In the genomic region with DNA sequence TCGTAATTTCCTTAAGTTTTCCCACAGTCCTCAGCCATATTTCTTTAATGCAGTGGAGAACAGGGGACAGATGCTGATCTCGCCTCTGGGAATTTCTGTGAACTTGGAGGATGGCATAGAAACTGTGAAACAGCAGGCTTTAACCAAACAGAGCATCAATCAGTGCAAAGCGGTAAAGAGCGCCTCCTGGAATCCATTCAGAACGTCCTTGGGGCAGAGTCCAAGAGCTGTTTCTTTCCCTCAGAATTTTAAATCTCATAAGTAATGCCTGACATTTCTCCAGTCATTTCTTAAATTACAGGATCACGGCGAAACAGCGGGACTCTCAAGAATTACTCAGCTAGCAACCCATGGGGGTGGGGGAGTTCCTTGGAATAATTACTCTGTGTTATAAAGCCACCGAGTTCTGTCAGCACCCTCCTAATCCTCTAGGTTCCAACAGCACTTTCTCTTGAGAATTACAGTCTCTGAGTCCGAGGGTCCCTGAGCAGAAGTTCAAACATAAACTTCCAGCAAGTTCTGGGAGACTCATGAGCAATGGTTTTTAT, we compare ENCODE assay signal across 12 mouse cellular contexts.
DNase-seq lines count a peak whose midpoint lies in the region; ATAC-seq and TF ChIP-seq lines count a peak whose summit lies in the region.
"Had no signal": no experiment of that assay in that cellular context is flagged by ENCODE, and none has a peak within 500 bp of the region (broad histone marks: within the 10 kb centered on the region; RNA-seq: fewer than 3 reads in every experiment).

No protein-coding gene starts in this region.

- no peaks in the 10 kb centered on the region for H3K27me3 ChIP-seq in intestine, postnatal 0 days (replicated peaks; ENCODE audit: control insufficient read depth, insufficient read depth, low read length)
- H3K27me3 ChIP-seq in midbrain, embryonic 16.5 days (ENCODE audit: control insufficient read depth, insufficient read depth, low read depth, low read length), result no peaks in the 10 kb centered on the region
- H3K27me3 ChIP-seq: CH12.LX had no signal

- WGBS in intestine, postnatal 0 days, result 31% methylated on average over 10 of the region's 10 CpGs
- 29% methylated on average over 10 of the region's 10 CpGs for WGBS in midbrain, embryonic 16.5 days

- H3K4me2 ChIP-seq in intestine, postnatal 0 days (replicated peaks; ENCODE audit: low read depth), result no peak overlapping the region; the same call in 1 of the 2 replicates
- no peak overlapping the region for H3K4me2 ChIP-seq in midbrain, embryonic 16.5 days (ENCODE audit: low read length)

- no peak for TF ChIP-seq CTCF in gastrocnemius, adult 2 months (IDR thresholded peaks at IDR 0.05)
- TF ChIP-seq CTCF in intestine, postnatal 0 days (IDR thresholded peaks at IDR 0.05; ENCODE audit: low read depth), result peak; percentile 31

- no peaks in the 10 kb centered on the region for H3K36me3 ChIP-seq in intestine, postnatal 0 days (ENCODE audit: control insufficient read depth, insufficient read depth)
- no peaks in the 10 kb centered on the region for H3K36me3 ChIP-seq in midbrain, embryonic 16.5 days (ENCODE audit: control insufficient read depth, insufficient read depth, low read length)

- no peak overlapping the region for H3K27ac ChIP-seq in gastrocnemius, adult 2 months
- H3K27ac ChIP-seq in intestine, postnatal 0 days (ENCODE audit: low read depth, low read length), result no peak overlapping the region
- no peak overlapping the region for H3K27ac ChIP-seq in midbrain, embryonic 16.5 days (ENCODE audit: low read length)
- H3K27ac ChIP-seq: macrophage had no signal

- no peaks in the 10 kb centered on the region for H3K9me3 ChIP-seq in intestine, postnatal 0 days (ENCODE audit: control insufficient read depth)
- H3K9me3 ChIP-seq in midbrain, embryonic 16.5 days (replicated peaks; ENCODE audit: control insufficient read depth, low read length, poor library complexity, severe bottlenecking), result no peaks in the 10 kb centered on the region

- H3K4me3 ChIP-seq in gastrocnemius, adult 2 months, result peak overlapping the region; percentile 41; the same call in 1 of the 2 replicates
- no peak overlapping the region for H3K4me3 ChIP-seq in intestine, postnatal 0 days (ENCODE audit: low read depth, low read length)
- no peak overlapping the region for H3K4me3 ChIP-seq in midbrain, embryonic 16.5 days (ENCODE audit: low read depth, low read length)

- no peaks in the 10 kb centered on the region for H3K4me1 ChIP-seq in intestine, postnatal 0 days (replicated peaks; ENCODE audit: control insufficient read depth, insufficient read depth, low read length)
- peaks cover 14% of the 10 kb centered on the region for H3K4me1 ChIP-seq in midbrain, embryonic 16.5 days (ENCODE audit: control insufficient read depth, insufficient read depth, low read length)

- no peak for ATAC-seq in intestine, postnatal 0 days
- no peak for ATAC-seq in midbrain, embryonic 16.5 days

- intact Hi-C loops in gastrocnemius, adult 2 months (cut with DNase I), result no loop called here
- intact Hi-C loops in heart, postnatal 14 days (cut with DNase I), result no loop called here

- no peak for DNase-seq in gastrocnemius, adult 2 months
- no peak for DNase-seq in gastrocnemius, adult 18-20 months (ENCODE audit: low spot score)
- DNase-seq in NIH3T3 (ENCODE audit: low read depth), result peak; percentile 11
- peak; percentile 41 for DNase-seq in embryo, embryonic 10 days (ENCODE audit: low spot score)
- DNase-seq in heart, postnatal 14 days, result no peak
- no peak for DNase-seq in T-cell, adult 2 months (ENCODE audit: low spot score)
- DNase-seq: cerebellum, adult 2 months; thymus, postnatal 14 days had no signal

- no peak overlapping the region for H3K9ac ChIP-seq in intestine, postnatal 0 days (ENCODE audit: low read depth, low read length)
- no peak overlapping the region for H3K9ac ChIP-seq in midbrain, embryonic 16.5 days (ENCODE audit: low read depth, low read length)

Comparison
In these comparisons a context has a peak if more than half of its experiments do, and no peak if none do; other contexts are left out.
1. DNase-seq: peak in NIH3T3 (single experiment) and embryo, embryonic 10 days (single experiment); none in gastrocnemius, adult 2 months (single experiment), gastrocnemius, adult 18-20 months (single experiment), heart, postnatal 14 days (0 of 2) and T-cell, adult 2 months (single experiment).